Mouse (Mus musculus): ENCODE measurements around the gene Adamts2.
A peak's percentile ranks its signal among the peaks of the same experiment; 100 is the strongest.

The Adamts2 gene

DNA sequence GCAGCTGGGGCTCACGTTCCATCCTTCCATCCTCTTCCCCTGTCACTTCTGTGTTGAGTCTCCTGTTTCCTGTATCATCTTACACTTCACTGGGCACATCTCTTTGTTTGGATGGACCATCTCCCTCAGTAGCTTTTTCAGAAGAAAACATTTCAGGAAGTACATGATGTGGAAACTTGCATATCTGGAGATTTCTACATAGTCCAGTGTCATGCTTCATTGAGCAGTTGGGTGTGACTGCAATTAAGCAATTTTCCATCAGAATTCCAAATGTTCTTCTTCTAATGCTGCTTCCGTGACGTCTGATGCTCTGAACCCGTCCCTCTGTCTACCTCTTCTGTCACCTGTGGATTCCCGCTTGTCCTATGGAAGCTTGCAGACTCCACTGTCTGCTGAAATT is 124.2 kb downstream of the Adamts2 start:
- no peak for DNase-seq (ENCODE audit: low spot score in 2 of 2)

DNA sequence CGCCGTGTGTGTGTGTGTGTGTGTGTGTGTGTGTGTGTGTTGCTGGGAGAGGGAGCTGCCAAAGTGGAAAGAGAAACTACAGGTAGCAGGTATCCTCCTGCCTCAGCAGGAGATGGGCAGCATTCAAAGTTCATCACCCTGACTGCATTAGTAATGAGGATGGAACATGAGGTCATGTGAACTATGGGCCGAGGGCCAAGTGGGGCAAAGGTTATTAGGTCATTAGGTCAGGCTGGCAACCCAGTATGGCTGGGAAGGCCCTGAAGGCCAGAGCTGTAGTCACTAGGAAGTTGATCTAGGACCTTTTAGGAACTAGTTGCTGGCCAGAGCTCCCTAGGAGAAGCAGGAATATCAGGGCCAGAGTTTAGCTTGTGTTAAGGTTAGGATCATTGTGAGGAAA is 131.3 kb downstream of the Adamts2 start:
- no peak for DNase-seq (ENCODE audit: low spot score in 2 of 2)

DNA sequence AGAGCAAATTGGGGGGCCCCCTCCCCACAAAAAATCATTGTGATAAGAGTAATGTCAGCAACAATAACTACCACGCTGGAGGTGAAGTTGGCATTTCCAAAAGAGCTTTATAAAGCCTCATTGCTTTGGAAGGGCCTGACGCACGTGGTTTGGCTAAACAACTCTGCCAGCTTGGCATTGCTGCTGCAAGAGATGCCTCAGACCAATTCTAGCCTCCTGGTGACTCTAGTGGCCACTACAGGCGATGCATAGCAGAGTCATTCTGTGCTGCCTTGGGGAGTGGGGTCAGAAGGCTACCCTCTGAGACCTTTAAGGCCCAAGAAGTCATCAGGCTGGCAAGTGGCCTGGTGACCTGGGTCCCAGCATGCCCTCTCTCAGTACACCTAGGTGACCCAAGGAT is 132.2 kb downstream of the Adamts2 start:
- peak in 1 of 2 experiments; percentile 10 for DNase-seq (ENCODE audit: low spot score in 2 of 2)

DNA sequence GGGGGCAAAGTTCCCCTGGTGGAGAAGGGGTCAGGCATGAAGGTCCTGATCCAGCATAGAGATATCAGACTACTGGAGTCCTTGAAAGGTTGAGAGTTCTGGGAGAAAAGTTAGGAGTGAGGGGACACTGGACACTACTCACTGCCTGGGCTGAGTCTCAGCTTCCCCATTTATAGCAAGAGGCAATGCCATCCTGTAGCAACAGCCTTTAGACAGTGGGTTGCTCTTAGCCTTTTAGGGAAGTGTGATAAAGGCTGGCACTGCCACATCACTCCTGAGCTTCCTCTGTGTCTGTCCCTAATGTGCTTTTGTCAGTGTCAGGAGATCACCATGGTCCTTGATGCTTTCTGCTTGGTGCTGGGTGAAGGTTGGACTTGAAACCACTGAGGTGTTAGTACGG is 134.7 kb downstream of the Adamts2 start:
- no peak for DNase-seq (ENCODE audit: low spot score in 2 of 2)

DNA sequence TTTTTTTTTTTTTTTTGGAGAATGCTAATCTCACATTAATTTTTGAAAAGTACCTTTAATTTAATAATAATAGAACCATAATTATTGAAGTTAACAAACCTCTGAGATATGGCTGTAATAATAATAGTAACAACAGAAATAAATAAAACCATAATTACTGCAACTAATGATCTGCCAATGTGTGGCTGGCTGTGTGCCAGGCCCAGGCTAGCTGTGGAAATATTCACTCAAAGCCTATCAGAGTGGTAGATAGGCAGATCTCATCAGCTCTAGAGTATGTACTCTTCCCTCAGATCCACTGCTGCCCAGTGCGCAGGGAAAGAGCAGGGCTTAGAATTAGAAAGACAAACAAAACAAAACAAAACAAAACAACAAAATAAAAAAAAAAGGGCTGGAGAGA is 136.6 kb downstream of the Adamts2 start:
- no peak for DNase-seq (ENCODE audit: low spot score in 2 of 2)

DNA sequence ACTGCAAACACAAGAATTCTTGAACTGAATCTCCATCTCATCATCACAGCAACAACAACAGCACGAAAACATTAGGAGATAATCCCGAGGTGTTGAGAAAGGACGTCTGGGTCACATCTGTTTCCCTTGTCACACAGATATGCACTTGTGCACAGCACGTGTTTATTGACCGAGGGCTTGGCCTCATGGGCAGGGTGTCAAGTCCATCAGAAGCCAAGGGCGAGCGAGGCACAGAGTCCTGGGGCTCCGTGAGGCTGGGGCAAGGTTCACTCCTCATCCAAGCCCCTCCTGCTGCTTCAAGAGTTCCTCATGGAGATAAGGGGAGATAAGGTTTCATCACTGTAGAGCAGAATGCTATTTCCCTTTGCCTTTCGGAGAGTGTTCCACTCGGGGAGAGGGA is 137.6 kb downstream of the Adamts2 start:
- DNase-seq (ENCODE audit: low spot score in 2 of 2): no peak

DNA sequence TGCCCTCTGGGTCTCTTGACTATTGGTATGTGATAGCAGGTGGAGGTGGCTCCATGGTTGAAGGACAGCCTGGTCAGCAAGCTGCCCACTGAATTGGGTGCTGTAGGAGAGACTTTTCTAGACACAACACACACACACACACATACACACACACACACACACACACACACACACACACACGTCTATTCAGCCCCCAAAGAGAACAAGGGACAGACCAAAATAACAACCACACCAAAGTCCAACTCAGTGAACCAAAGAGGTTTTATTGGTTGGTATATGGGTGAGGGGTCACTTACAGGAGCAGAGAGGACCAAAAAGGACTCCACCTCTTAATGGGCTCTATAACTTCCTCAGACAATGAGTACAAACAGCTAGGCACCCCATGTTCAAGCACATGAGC is 140.3 kb downstream of the Adamts2 start:
- DNase-seq (ENCODE audit: low spot score in 2 of 2): no peak

DNA sequence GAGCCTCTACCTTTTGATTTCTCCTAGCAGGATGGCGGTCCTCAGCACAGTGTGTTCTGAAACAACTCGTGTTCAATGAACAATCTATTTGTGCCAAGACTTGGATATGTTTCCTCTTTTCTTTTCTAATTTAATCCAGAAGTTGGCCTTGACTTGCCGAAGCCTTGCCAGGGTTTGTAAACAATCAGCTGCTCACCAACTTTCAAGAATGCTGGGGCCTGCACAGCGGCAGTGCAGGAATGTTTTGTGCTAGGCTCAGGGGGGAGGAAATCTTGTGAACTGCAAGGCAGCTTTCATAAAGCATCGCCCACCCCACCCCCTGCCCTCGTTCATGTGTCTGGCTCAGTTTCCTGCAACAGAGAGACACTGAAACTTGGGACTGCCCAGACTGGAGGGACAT is 143.1 kb downstream of the Adamts2 start:
- peak; percentile 55 to 56 for DNase-seq (ENCODE audit: low spot score in 2 of 2)

DNA sequence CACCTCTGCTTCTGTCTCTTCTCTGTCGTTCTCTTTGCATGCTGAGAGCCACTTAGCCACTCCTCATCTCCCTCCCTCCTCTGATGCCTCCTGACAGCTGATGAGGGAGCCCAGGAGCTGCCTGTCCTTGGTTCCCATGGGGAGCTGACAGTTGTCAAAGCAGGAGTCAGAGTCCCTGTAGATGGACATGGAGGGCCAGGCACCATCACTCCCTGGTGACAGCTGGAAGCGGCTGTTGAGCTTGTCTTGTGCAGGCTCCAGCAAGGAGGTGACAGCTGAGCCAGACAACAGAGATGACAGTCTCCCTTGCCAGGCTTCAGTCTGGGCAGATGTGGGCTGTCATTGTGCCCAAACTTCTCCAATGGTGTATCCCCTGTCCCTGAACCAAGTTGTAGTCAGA is 144.6 kb downstream of the Adamts2 start:
- no peak for DNase-seq (ENCODE audit: low spot score in 2 of 2)

DNA sequence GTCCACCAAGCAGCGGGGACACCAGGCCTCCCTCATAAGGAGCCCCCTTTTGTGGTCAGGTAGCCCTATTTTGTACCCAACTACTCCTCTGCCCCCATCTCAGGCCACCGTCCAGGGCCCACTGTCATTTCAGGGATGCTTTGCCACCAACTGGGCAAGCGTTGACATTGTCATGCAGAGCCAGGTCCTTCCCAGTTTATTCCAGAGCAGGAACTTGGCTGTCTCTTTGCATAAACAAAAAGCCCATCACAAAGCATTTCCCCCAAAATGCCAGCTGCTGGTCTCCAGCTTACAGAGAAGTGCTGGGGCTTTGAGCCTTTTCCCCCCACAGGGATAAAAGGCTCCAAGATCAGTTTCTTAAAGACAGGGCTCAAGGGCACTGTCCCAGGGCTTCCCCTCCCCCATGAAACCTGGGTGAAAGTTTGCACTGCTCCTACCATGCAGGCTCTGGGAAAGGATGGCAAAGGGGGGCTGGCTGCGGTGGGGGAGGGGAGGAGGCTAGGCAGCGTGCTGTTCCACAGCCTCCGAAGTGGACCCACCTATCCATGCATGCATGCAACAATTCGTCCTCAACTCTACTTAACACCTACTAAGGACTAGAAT is 149.2 kb downstream of the Adamts2 start:
- DNase-seq (ENCODE audit: low spot score in 2 of 2): no peak

DNA sequence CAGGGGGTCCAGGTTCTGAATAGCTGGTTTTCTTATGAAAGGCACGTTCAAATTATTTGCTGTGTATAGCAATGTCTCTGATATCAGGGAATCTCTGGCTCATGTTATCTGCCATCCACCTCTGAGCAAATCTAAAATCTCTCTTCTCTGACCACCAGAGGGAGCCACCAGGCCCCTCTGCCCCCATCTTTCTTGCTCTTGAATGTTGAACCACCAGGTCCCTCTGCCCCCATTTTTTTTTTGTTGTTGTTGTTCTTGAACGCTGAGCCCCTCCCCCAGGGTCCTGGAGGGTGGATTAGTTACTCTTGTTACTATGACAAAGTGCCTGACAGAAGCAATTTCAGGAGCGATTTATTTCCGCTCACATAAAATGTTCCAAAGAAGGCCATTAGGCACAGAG is 155.9 kb downstream of the Adamts2 start:
- no peak for DNase-seq (ENCODE audit: low spot score in 2 of 2)

DNA sequence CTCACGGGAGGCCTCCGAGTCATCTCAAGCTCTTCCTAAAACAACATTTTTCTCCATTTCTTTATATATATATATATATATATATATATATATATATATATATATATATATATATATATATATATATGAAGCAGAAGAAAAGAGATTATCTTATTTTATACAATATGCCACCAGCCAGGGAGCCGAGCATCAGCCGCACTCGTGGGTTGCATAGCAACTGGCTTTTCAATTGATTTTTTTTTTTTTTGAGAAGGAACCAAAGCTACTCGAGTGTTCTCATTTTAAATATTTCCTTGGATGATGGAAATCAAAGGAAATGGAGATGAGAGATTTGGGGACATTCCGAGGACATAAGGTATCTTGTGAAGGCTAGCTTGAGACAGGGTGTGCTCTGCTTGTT is 164.6 kb downstream of the Adamts2 start:
- no peak for DNase-seq (ENCODE audit: low spot score in 2 of 2)

DNA sequence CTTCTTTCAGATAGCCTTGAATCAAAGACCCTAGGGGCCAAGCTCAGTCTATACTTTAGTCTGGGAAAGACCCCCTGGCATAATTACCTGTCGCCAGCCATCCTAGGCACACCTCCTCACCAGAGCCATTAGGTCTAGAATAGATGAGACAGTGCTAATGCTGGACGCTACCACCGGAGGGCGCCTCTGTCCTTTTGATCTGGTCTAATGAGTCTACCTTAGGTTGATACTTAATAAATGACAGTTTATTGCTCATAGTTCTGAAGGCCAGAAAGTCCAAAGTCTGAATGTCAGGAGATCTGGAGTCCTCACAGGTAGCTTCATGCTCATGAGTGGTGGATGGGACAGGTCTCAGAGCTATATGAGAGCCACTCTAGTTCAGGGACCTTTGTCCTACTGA is 165.2 kb downstream of the Adamts2 start:
- peak in 1 of 2 experiments; percentile 26 for DNase-seq (ENCODE audit: low spot score in 2 of 2)

DNA sequence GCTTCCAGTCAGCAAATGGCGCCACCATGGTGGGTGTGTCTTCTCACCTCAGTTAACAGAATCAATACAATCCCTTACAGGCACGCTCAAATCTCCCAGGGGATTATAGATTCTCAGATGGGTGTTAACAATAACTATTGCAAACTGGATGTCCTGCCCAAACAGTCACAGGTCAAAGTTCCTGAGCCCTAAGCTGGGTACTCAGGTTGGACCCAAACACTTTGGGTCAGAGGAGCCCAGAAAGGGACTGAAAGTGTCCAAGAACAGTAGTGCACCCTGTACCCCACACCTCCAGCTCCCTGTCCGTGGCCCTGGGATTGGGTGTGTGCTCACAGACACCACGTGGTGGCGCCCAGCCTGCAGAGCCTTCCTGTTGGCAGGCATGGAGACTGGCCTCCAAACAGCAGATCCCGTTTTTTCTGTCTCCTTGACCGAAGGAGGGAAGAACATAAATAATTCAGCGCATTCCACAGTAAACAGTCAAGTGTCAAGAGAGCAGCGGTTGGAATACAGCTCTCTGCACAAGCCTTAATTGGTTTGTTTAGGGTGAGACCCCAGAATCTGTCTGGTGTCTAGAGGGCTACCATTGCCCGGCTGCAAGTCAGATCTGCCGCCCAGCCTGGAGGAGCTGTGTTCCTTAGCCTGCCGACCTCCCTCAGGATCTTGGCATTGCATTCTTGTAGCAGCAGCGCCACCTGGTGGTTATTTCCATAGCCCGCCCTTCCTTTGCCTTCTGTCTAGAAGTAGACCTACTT is 167.3 kb downstream of the Adamts2 start:
- peak; percentile 93 for DNase-seq (ENCODE audit: low spot score in 2 of 2)

DNA sequence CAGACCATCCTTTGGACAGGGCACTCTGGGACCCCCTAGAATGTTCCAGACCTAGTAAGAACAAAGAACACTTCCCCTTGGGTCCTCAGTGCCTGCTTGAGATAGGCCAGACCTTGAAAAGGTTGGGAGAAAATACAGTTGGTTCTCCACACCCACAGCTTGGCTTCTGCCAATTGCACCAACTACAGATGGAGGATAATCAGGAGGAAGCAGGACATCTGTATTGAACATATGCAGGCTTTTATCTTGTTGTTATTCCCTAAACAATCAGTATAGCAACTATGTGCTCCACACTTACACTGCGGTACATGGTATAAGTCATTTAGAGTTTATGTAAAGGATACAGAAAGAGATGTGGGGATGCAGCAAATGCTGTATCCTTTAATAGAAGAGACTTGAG is 169.1 kb downstream of the Adamts2 start:
- peak in 1 of 2 experiments; percentile 13 for DNase-seq (ENCODE audit: low spot score in 2 of 2)

DNA sequence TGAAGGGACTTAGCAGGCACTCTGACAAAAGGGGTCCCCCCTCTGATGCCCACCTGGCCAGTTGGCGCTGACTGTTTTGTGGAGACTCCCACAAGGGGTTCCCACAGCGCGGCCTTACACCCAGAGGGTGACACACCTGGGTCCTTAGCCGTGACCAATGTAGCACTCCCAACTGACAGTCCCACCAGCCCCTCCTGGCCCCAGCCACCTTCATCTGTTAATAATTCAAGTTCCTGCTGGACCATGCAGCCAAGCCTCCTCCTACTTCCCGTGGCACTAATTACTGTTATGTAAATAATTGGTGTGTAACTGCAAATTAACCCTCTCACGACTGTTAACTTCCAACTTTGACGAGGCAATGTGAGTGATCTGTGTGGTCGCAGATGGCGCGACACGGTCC is 195.8 kb downstream of the Adamts2 start:
- no peak for DNase-seq (ENCODE audit: low spot score in 2 of 2)

DNA sequence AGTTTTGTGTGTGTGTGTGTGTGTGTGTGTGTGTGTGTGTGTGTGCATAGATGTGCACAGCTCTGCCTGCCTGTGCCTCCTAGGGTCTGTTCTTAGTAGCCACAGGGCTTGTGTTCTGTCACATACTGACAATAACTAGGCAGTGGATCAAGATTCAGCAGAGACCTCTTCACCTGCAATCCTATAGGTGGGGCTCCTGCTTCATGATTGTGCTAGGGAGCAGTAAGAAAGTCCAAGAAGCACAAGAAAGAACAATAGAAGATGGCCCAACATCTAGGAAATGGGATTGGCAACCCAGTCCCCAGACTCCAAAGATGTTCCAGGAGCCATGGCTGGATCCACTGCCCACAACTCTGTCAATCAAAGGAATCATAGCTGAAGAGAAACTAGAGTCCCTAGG is 197.0 kb downstream of the Adamts2 start:
- DNase-seq (ENCODE audit: low spot score in 2 of 2): no peak

DNA sequence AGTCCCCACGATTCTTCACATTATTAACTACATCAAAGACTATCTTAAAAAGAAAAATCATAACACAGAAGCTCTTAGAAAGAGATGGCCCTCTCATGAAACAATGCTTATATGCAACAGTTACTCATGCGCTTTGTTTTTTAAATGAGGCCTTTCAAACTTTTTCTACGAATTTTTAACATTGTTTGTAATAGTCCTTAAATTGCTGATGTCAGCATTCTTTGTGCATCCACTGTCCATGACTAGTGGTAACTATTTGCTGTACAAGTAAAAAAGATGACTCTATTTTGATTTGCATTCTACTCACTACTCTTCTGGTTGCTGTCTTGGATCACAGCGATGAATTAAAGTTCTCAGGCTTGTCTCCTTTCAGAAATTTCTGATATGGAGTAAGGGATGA is 212.3 kb downstream of the Adamts2 start:
- DNase-seq (ENCODE audit: low spot score in 2 of 2): no peak

DNA sequence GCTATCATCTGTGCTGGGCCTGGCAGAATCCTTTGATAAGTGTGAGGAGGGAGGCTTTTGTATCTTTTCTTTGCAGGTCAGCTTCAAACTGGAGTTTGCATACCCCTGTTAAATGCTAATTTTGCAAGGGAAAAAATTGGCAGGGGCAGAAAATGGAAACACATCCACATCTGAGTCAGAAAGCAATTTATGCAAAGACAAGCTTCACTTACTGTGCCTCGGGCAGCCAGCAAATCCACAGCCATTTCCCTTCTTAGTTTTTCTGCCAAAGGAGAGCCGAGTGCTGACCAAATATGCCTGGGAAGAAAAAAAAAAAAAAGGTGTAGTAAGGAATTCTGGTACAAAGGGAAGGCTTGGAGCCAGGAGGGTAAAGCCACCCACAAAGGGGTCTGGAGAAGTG is 224.3 kb downstream of the Adamts2 start:
- no peak for DNase-seq (ENCODE audit: low spot score in 2 of 2)

DNA sequence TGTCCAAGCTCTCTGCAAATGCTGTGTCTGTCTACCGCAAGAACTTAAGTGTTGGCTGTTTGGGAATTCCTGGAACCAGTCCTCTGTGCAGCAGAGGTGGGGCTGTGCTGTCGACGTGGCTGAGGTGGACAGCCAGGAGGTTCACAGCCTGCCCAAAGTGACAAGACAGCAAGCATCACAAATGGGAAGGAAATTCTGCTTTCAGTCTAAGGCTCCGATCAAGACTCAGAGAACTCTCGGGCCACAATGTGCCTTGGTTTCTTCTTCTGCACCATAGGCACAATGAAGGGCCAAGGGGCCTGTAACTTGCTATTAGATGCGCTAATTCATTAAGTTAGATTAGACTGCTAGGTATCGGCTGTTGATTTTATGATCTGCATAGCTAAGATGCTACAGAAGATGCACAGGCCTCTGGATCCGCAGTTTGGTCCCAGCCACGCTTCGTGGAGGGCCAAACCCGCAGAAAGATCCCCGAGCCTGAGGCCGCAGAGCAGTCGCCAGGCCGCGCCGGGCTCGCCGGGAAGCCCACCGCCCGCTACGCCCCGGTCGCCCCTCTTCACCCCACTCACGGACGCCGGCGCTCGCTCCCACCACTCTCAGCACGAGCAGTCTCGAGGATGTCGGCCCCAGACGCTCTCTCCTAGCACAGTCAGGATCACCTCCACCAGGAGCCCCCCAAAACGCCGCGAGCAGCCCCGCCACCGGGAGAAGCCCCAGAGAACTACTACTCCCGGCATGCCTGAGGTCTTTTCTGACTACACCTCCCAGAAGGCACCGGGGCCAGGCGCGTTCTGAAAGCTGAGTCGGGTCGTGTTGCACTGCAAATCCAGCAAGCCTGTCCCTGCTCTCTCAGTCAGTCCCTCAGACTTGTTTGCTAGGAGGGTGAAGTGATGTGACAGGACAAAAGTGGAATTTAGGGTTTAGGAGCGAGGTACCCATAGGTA is 225.4 kb downstream of the Adamts2 start, which contains the start of gene Zfp354c:
Gene Zfp354c (minus strand): TSS at position 715 of the 944 bp plus-strand sequence.
- peak; percentile 86 to 90 for DNase-seq (ENCODE audit: low spot score in 2 of 2)

DNA sequence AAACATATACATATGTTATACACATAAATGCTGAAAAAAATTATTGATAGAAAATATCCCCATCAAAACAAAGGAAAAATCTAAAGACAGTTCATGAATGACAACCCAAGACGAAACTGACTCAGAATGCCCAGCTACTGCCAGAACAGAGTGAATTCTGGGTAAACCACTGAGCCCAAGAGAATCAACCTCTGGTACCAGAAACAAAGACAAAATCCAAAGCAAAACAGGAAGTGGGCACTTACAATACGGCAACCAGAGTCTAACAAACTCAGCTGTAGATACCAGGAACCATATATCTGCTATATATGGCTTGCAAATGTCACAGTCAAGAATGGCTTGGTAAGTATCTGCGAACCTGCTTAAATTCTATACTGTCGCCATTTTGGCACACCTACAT is 233.8 kb downstream of the Adamts2 start:
- DNase-seq (ENCODE audit: low spot score in 2 of 2): no peak

DNA sequence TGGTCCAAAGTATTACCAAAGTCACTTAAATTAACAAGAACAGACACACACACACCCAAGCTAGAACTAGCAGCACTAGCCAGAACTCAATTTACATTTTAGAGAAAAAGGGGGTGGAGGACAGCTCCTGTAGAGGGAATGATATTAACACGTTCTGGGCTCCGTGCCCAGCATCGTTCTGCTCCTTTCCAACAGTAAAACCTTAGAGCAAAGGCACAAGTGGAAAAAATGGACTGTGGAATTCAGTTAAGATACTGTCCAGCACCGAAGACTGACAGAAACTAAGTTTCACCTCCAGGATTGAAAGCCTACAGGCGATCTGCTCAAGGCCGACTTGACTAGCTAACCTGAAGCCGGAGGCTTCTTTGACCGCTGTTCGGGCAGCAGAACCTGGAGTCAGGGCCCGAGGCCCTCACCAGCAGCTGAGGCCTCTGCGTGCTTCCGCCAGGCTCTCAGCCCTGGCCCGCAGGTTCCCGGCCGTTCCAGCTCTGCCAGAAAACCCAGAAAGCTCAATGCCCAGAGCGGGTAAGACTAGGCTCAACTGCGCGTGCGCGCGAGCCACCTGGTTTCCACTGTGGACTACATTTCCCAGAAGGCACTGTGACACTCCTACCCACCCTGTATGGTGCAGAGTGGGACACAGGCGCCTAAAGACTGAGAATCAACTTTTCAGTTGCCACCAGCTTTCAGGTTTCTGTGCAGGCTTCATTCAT is 239.3 kb downstream of the Adamts2 start, which contains the start of gene Zfp879:
Gene Zfp879 (minus strand): TSS at position 530 of the 713 bp plus-strand sequence.
- peak; percentile 97 to 98 for DNase-seq (ENCODE audit: low spot score in 2 of 2)

Measured in frontal cortex, postnatal 36 days (tissue).